Mouse (Mus musculus) ES-E14 (cell line): ENCODE results near the gene Slc27a3. TPM values are rescaled to one million over a fixed set of nuclear protein-coding genes. Genes with fewer than 3 reads are reported as not detected.
A peak's percentile ranks its signal among the peaks of the same experiment; 100 is the strongest.

Experiments used
- DNase-seq: peaks from one replicate; pipeline ENCODE4 v3.0.0-alpha.2; 2013; ENCODE audit warnings: low read depth, low spot score
- H3K27ac ChIP-seq: 2 replicates; pipeline ENCODE4 v1.5.1; 2012; ENCODE audit warnings: low read depth, mild to moderate bottlenecking, low read length, moderate library complexity, mixed read lengths; ENCODE audit not compliant: poor library complexity, insufficient read depth, severe bottlenecking
- H3K36me3 ChIP-seq: 2 replicates; pipeline ENCODE4 v1.6.1; 2012; ENCODE audit warnings: mild to moderate bottlenecking, low read length, moderate library complexity, mixed read lengths; ENCODE audit not compliant: control insufficient read depth, poor library complexity, insufficient read depth, severe bottlenecking
- H3K4me1 ChIP-seq, 2 experiments: fragments of 150-350 bp in 1 of 2; sonication (generic) in 1 of 2; 2 replicates each; pipeline ENCODE4 v1.6.1; 2012; ENCODE audit warnings: low read length in 2 of 2, mild to moderate bottlenecking in 1 of 2, mixed read lengths in 1 of 2; ENCODE audit not compliant: control insufficient read depth in 2 of 2, insufficient read depth in 2 of 2, poor library complexity in 1 of 2
- H3K4me3 ChIP-seq, 2 experiments: fragments of 150-350 bp in 1 of 2; sonication (generic) in 1 of 2; 2 replicates each; pipeline ENCODE4 v1.5.1; 2012; ENCODE audit warnings: low read length in 2 of 2, low read depth in 1 of 2, mild to moderate bottlenecking in 1 of 2, mixed read lengths in 1 of 2; ENCODE audit not compliant: insufficient read depth in 1 of 2, poor library complexity in 1 of 2, severe bottlenecking in 1 of 2
- H3K9ac ChIP-seq: 2 replicates; pipeline ENCODE4 v1.6.1; 2012; ENCODE audit warnings: low read depth, mild to moderate bottlenecking, low read length, mixed read lengths; ENCODE audit not compliant: poor library complexity, insufficient read depth, severe bottlenecking
- H3K9me3 ChIP-seq: fragments of 150-350 bp; sonication (generic); 2 replicates; pipeline ENCODE4 v1.6.1; 2012; ENCODE audit warnings: low read depth, mild to moderate bottlenecking, low read length; ENCODE audit not compliant: control insufficient read depth, insufficient read depth
- CHD2 ChIP-seq: IDR thresholded peaks from 2 replicates; pipeline ENCODE4 v1.6.1; 2014; ENCODE audit warnings: mild to moderate bottlenecking, low read depth, low read length, inconsistent platforms
- HCFC1 ChIP-seq: IDR thresholded peaks from 2 replicates; pipeline ENCODE4 v1.6.1; 2012; ENCODE audit warnings: low read length, inconsistent platforms, borderline replicate concordance; ENCODE audit not compliant: insufficient read depth
- MAFK ChIP-seq: IDR thresholded peaks from 2 replicates; pipeline ENCODE4 v1.6.1; 2014; ENCODE audit warnings: mild to moderate bottlenecking, low read depth, low read length, inconsistent platforms; ENCODE audit not compliant: insufficient read depth
- ZC3H11A ChIP-seq: IDR thresholded peaks from 2 replicates; pipeline ENCODE4 v1.6.1; 2012; ENCODE audit warnings: low read depth, mild to moderate bottlenecking, inconsistent platforms, low read length, borderline replicate concordance
- ZNF384 ChIP-seq: IDR thresholded peaks from 2 replicates; pipeline ENCODE4 v1.6.1; 2012; ENCODE audit warnings: low read depth, low read length, inconsistent platforms
- in situ Hi-C, 2 experiments: fragments of 600-800 bp; cut with MboI; formaldehyde crosslinking; loops; one replicate each; pipeline ENCODE4 v1.15.1; 2025; ENCODE audit warnings: low sequenced_read_pairs in 2 of 2, inconsistent platforms in 1 of 2; ENCODE audit not compliant: unreplicated experiment in 2 of 2
- total RNA-seq: library from RNA; depleted of rRNA; stranded (reverse); fragments of 300-350 nt; gene quantifications from 2 replicates; pipeline ENCODE4 v1.2.3, GENCODE M21; 2012

The Slc27a3 gene
- total RNA-seq, 1 experiment: 22.9 TPM

GRCm38 (mm10) chr3:90432811-90433219 is 43.1 kb upstream of the Slc27a3 start:
- no peaks in the 10 kb centered on the region for H3K9me3 ChIP-seq
- peak overlapping the region; percentile 100 for H3K9ac ChIP-seq
- peak overlapping the region; percentile 96 for H3K27ac ChIP-seq
- H3K36me3 ChIP-seq: 0 out of 2 replicates have a peak, but pooled peaks cover 3% of the 10 kb centered on the region
- in situ Hi-C loops: no loop called here
- H3K4me3 ChIP-seq: peak overlapping the region; percentile 90 to 96
- TF ChIP-seq ZC3H11A: no peak
- no peak for TF ChIP-seq ZNF384
- no peak for TF ChIP-seq HCFC1
- TF ChIP-seq CHD2: no peak
- TF ChIP-seq MAFK: no peak
- DNase-seq: no peak
- peaks cover 11 to 15% of the 10 kb centered on the region in 2 experiments for H3K4me1 ChIP-seq

DNA sequence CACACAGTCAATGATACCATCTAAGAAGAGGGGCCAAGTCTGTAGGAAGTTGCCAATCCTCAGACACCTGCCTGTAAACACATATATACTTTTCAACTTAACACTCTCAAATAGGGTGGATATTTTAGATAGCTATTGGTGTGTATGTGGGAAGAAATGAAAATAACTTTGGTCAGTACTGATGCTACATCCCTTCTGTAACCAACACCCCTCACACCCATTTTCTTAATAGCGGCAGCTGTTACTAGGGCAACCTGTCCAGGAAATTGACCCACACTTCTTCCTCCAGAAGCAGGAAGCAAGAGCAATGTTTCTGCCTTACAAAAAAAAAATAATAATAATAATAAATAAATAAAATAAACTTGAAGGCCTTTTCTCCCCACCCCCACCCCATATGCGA is 42.6 kb upstream of the Slc27a3 start:
- in situ Hi-C loops: no loop called here
- DNase-seq: no peak
- Histone ChIP-seq H3K9ac (no peak overlapping the region; the same call in 1 of the 2 replicates), H3K9me3 (no peaks in the 10 kb centered on the region), H3K27ac (no peak overlapping the region; the same call in 1 of the 2 replicates), H3K36me3 (0 out of 2 replicates have a peak, but pooled peaks cover 3% of the 10 kb centered on the region), H3K4me3 (peak overlapping the region; percentile 90 to 96), H3K4me1 (peaks cover 9 to 13% of the 10 kb centered on the region in 2 experiments)
- no peak for TF ChIP-seq ZC3H11A
- no peak for TF ChIP-seq CHD2
- no peak for TF ChIP-seq MAFK
- no peak for TF ChIP-seq ZNF384
- no peak for TF ChIP-seq HCFC1

- in situ Hi-C loops: no loop called here
- no peak overlapping the region for H3K4me3 ChIP-seq
- no peak for DNase-seq
- no peak overlapping the region for H3K9ac ChIP-seq
- H3K9me3 ChIP-seq: no peaks in the 10 kb centered on the region
- TF ChIP-seq MAFK (no peak), ZC3H11A (no peak), ZNF384 (no peak), HCFC1 (no peak), CHD2 (no peak)
- H3K4me1 ChIP-seq: peaks cover 12 to 13% of the 10 kb centered on the region in 2 experiments
- H3K27ac ChIP-seq: peak overlapping the region; percentile 34; the same call in 1 of the 2 replicates
- 0 out of 2 replicates have a peak, but pooled peaks cover 4% of the 10 kb centered on the region for H3K36me3 ChIP-seq
Observed at GRCm38 (mm10) chr3:90429576-90429975, 39.8 kb upstream of the Slc27a3 start.

- no peak for DNase-seq
- H3K27ac ChIP-seq: no peak overlapping the region
- peaks cover 8 to 12% of the 10 kb centered on the region in 2 experiments for H3K4me1 ChIP-seq
- no peaks in the 10 kb centered on the region for H3K9me3 ChIP-seq
- H3K9ac ChIP-seq: no peak overlapping the region
- H3K4me3 ChIP-seq: no peak overlapping the region
- no peak for TF ChIP-seq MAFK
- H3K36me3 ChIP-seq: peaks cover 8% of the 10 kb centered on the region; the same call in 1 of the 2 replicates
- in situ Hi-C loops: no loop called here
Observed at GRCm38 (mm10) chr3:90428186-90428585, 38.4 kb upstream of the Slc27a3 start.

GRCm38 (mm10) chr3:90427574-90427973 is 37.8 kb upstream of the Slc27a3 start:
- TF ChIP-seq ZNF384: no peak
- no peak for TF ChIP-seq ZC3H11A
- TF ChIP-seq HCFC1: no peak
- TF ChIP-seq MAFK: no peak
- TF ChIP-seq CHD2: no peak
- DNase-seq: no peak
- peaks cover 11% of the 10 kb centered on the region for H3K36me3 ChIP-seq
- no peak overlapping the region for H3K4me3 ChIP-seq
- in situ Hi-C loops: no loop called here
- no peak overlapping the region; the same call in 1 of the 2 replicates for H3K27ac ChIP-seq
- H3K9me3 ChIP-seq: no peaks in the 10 kb centered on the region
- peaks cover 8 to 13% of the 10 kb centered on the region in 2 experiments for H3K4me1 ChIP-seq
- no peak overlapping the region for H3K9ac ChIP-seq
